Mouse (Mus musculus) embryonic facial prominence, embryonic 12.5 days (tissue): ENCODE results near the gene Gm42957. TPM values are rescaled to one million over a fixed set of nuclear protein-coding genes. Genes with fewer than 3 reads are reported as not detected.

Experiments used
- ATAC-seq: fragments of 200-750 bp; cut with Nextera tagmentation; 2 replicates; pipeline ENCODE4 v1.8.0; 2017; ENCODE audit not compliant: insufficient number of reproducible peaks, insufficient read depth, low FRiP score, low TSS enrichment
- H3K27ac ChIP-seq: fragments of 300-500 bp; sonication (generic); 2 replicates; pipeline ENCODE4 v1.5.1; 2016; ENCODE audit warnings: mild to moderate bottlenecking
- H3K27me3 ChIP-seq: fragments of 300-500 bp; sonication (generic); 2 replicates; pipeline ENCODE4 v1.6.1; 2016; ENCODE audit warnings: mild to moderate bottlenecking, moderate library complexity
- H3K36me3 ChIP-seq: fragments of 300-500 bp; sonication (generic); 2 replicates; pipeline ENCODE4 v1.6.1; 2016; ENCODE audit warnings: mild to moderate bottlenecking
- H3K4me1 ChIP-seq: fragments of 300-500 bp; sonication (generic); 2 replicates; pipeline ENCODE4 v1.6.1; 2016
- H3K4me2 ChIP-seq: fragments of 300-500 bp; sonication (generic); replicated peaks from 2 replicates; pipeline ENCODE4 v1.6.1; 2016; ENCODE audit warnings: mild to moderate bottlenecking, moderate library complexity
- H3K4me3 ChIP-seq: fragments of 300-500 bp; sonication (generic); 2 replicates; pipeline ENCODE4 v1.5.1; 2016; ENCODE audit warnings: mild to moderate bottlenecking
- H3K9ac ChIP-seq: fragments of 300-500 bp; sonication (generic); 2 replicates; pipeline ENCODE4 v1.6.1; 2016; ENCODE audit warnings: mild to moderate bottlenecking, moderate library complexity
- H3K9me3 ChIP-seq: fragments of 300-500 bp; sonication (generic); 2 replicates; pipeline ENCODE4 v1.6.1; 2016; ENCODE audit warnings: mild to moderate bottlenecking, moderate library complexity
- WGBS: fragments of 180-500 bp; shearing (Covaris S2); methylation state at CpG from one replicate; pipeline ENCODE4 v1.1.7; 2016; 5-methylcytosine and 5-hydroxymethylcytosine counted together
- polyA plus RNA-seq: library from polyadenylated mRNA; unstranded; fragments of >200 nt; fragmentation: Nextera tagmentation; extraction: Ambion mirVana; gene quantifications from 2 replicates; pipeline ENCODE4 v1.2.1, GENCODE M21; 2016

The Gm42957 gene
- polyA plus RNA-seq, 1 experiment from 2014 or later: 0.10 TPM

DNA sequence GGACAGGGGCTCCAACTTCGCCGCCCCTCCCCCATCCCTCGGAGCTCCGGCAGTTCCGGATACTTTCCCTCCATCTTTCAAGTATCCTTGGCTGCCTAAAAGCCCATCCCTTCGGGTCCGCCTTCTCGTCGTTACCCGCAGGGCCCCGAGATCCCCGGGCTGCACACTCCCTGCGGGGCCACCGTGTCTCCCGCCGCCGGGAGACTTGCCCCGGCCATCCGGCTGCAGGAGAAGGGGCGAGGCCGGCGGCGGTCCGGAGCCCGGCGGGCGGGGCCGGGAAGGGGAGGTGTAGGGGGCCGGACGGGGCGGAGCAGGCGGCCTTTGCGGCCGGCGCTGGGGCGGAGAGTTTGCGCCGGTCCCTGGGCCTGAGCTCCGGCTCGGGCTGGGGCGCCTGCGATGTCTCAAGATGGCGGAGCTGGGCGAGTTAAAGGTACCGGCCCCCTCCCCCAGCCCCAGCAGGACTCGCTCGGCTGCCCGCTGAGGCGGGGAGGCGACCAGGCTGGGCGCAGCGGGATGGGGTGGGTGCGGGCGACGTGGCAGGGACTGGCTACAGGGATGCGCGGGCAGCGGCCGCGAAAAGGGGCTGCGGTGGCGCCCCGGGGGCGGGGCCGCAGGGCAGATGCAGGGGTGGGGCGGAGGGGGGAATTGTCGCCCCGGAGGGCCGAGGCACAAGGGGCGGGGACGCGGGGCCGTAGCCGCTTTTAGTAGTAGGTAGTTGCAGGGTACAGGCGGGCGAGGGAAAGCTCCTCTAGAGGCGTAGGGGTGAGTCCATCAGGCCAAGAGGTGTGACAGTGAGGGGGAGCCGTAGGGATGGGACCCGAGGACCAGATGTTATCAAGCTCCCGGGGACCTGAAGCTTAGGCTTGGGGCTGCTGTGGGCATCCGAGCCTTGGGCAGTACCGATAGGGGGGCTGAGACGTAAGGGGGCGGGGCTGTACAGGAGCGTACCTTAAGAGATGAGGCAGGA lies 61.8 kb downstream of the Gm42957 start:
- peaks cover 26% of the 10 kb centered on the region for H3K4me1 ChIP-seq
- H3K4me2 ChIP-seq: peak overlapping the region; percentile 67
- H3K9me3 ChIP-seq: no peaks in the 10 kb centered on the region
- H3K9ac ChIP-seq: peak overlapping the region; percentile 94
- peak overlapping the region; percentile 78 for H3K4me3 ChIP-seq
- peaks cover 27% of the 10 kb centered on the region for H3K36me3 ChIP-seq
- 1% methylated on average over 84 of the region's 85 CpGs for WGBS
- peak overlapping the region; percentile 97 for H3K27ac ChIP-seq
- H3K27me3 ChIP-seq: no peaks in the 10 kb centered on the region
- ATAC-seq: peak; percentile 87

DNA sequence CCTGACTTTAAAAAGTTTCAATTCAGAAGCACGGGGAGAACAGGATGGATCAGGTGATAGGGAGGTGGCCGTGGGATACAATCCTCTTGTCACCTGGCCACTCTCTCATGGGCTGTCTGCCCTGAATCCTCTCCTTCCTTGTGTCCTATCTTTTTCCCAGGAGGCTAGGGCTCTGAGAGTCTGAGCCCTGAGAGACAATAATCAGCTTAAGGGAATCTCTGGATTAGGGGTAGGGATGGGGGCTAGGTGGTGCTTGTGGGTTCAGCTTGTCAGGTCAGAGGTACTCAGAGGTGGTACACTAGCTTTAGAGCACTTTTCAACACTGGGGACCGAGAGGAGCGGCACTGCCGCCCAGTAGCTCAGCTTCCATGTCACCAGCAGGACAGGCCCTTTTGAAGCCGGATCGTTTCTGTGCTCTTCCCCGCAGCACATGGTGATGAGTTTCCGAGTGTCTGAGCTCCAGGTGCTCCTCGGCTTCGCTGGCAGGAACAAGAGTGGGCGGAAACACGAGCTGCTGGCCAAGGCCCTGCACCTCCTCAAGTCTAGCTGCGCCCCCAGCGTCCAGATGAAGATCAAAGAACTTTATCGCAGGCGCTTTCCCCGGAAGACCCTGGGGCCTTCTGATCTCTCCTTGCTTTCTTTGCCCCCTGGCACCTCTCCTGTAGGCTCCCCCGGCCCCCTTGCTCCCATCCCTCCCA lies 63.9 kb downstream of the Gm42957 start:
- Histone ChIP-seq H3K4me3 (no peak overlapping the region), H3K4me2 (no peak overlapping the region), H3K4me1 (peaks cover 22% of the 10 kb centered on the region), H3K9me3 (no peaks in the 10 kb centered on the region), H3K27me3 (no peaks in the 10 kb centered on the region), H3K36me3 (peaks cover 46% of the 10 kb centered on the region), H3K27ac (no peak overlapping the region), H3K9ac (0 out of 2 replicates have a peak overlapping the region, but pooled peaks have one; percentile 24)
- no peak for ATAC-seq
- 46% methylated on average over 19 of the region's 19 CpGs for WGBS

DNA sequence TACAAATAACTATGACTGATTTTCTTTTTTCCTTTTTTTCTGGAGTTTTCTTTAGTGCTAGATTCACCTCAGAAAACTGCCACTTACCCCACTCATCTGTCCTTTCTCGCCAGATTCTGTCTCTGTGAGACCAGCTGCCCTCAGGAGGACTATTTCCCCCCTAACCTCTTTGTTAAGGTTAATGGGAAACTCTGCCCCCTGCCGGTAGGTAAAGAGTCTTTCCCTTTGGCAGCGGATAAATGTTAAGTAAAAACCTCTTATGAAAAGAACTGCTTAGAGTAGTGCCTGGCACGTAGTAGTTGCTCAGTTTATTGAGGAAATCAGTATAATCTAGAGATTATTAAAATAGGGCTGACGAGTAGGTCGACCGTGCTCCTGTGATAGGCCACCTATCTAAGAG lies 65.1 kb downstream of the Gm42957 start:
- Histone ChIP-seq H3K36me3 (peaks cover 58% of the 10 kb centered on the region), H3K27ac (no peak overlapping the region), H3K4me1 (peaks cover 22% of the 10 kb centered on the region), H3K27me3 (no peaks in the 10 kb centered on the region), H3K9me3 (no peaks in the 10 kb centered on the region), H3K4me2 (no peak overlapping the region), H3K9ac (no peak overlapping the region), H3K4me3 (no peak overlapping the region)
- no peak for ATAC-seq
- 56% methylated on average over 7 of the region's 7 CpGs for WGBS

DNA sequence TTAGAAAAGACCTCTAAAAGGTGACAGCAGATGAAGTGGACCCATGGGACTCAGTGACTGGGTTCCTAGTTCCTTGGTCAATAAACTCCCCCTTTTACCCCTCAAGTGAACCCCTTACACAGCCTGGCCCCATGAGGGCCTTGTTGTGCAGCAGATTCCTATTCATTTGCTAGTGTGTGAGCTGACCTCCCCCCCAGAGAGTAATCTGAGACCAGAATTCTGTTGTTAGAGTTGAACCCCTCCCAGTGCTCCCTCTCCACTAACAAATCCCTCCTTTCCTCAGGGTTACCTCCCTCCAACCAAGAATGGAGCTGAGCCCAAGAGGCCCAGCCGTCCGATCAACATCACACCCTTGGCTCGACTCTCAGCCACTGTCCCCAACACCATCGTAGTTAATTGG lies 65.7 kb downstream of the Gm42957 start:
- Histone ChIP-seq H3K9ac (no peak overlapping the region), H3K9me3 (no peaks in the 10 kb centered on the region), H3K27ac (no peak overlapping the region), H3K4me1 (peaks cover 18% of the 10 kb centered on the region), H3K4me3 (no peak overlapping the region), H3K27me3 (no peaks in the 10 kb centered on the region), H3K36me3 (peaks cover 64% of the 10 kb centered on the region), H3K4me2 (no peak overlapping the region)
- ATAC-seq: no peak
- WGBS: 82% methylated on average over 4 of the region's 4 CpGs

Other genes with a start within 250 kb of the Gm42957 start
- gene BC107364, start 183.2 kb upstream of the Gm42957 start, polyA plus RNA-seq: 0.26 TPM in 1 of 2 replicates, not detected in the other
- 3.2 and 4.0 TPM in 2 replicates for gene Hfe2, start 110.3 kb upstream of the Gm42957 start, polyA plus RNA-seq
- gene Txnip, start 77.5 kb upstream of the Gm42957 start, polyA plus RNA-seq: 75.8 and 80.8 TPM in 2 replicates
- gene Gm16253, start 58.5 kb upstream of the Gm42957 start, polyA plus RNA-seq: 2.1 and 2.4 TPM in 2 replicates
- gene Polr3gl, start 41.3 kb upstream of the Gm42957 start, polyA plus RNA-seq: 49.8 and 52.1 TPM in 2 replicates
- 2.1 and 2.3 TPM in 2 replicates for gene Ankrd34a, start 38.8 kb upstream of the Gm42957 start, polyA plus RNA-seq
- gene Lix1l, start 34.3 kb upstream of the Gm42957 start, polyA plus RNA-seq: 6.8 and 8.1 TPM in 2 replicates
- gene Rbm8a, start 5.5 kb upstream of the Gm42957 start, polyA plus RNA-seq: 167 and 172 TPM in 2 replicates
- 54.6 and 55.0 TPM in 2 replicates for gene Pex11b, start 98 bp upstream of the Gm42957 start, polyA plus RNA-seq
- gene Itga10, start 10.1 kb downstream of the Gm42957 start, polyA plus RNA-seq: 0.81 and 0.95 TPM in 2 replicates
- 0.92 and 1.1 TPM in 2 replicates for gene Ankrd35, start 34.7 kb downstream of the Gm42957 start, polyA plus RNA-seq
- gene Pias3, start 60.9 kb downstream of the Gm42957 start, polyA plus RNA-seq: 77.4 and 77.5 TPM in 2 replicates
- 13.7 and 14.7 TPM in 2 replicates for gene Nudt17, start 73.1 kb downstream of the Gm42957 start, polyA plus RNA-seq
- 35.5 and 36.6 TPM in 2 replicates for gene Polr3c, start 92.2 kb downstream of the Gm42957 start, polyA plus RNA-seq
- 64.5 and 70.3 TPM in 2 replicates for gene Rnf115, start 92.2 kb downstream of the Gm42957 start, polyA plus RNA-seq
- gene Pdzk1, start 193.8 kb downstream of the Gm42957 start, polyA plus RNA-seq: not detected in 2 replicates
- 0.10 and 0.18 TPM in 2 replicates for gene Cd160, start 193.9 kb downstream of the Gm42957 start, polyA plus RNA-seq